Mouse (Mus musculus) brown adipose tissue, adult 24 weeks (tissue): ENCODE results near the gene Igf2r. TPM values are rescaled to one million over a fixed set of nuclear protein-coding genes. Genes with fewer than 3 reads are reported as not detected.

Source experiments
- H3K27ac ChIP-seq: fragments of 200-500 bp; replicated peaks from 2 replicates; pipeline ENCODE4 v1.5.1; 2012; ENCODE audit warnings: low read depth, mild to moderate bottlenecking, low read length
- H3K4me1 ChIP-seq: fragments of 200-500 bp; 2 replicates; pipeline ENCODE4 v1.6.1; 2012; ENCODE audit warnings: low read length, mixed read lengths; ENCODE audit not compliant: control insufficient read depth, insufficient read depth, insufficient read length
- H3K4me3 ChIP-seq: fragments of 200-500 bp; 2 replicates; pipeline ENCODE4 v1.5.1; 2012; ENCODE audit warnings: low read depth, mild to moderate bottlenecking, low read length, moderate library complexity; ENCODE audit not compliant: insufficient read depth
- polyA plus RNA-seq: library from polyadenylated mRNA; stranded (reverse); fragments of >200 nt; gene quantifications from 2 replicates; pipeline ENCODE4 v1.2.4, GENCODE M21; 2012; ENCODE audit not compliant: missing spikeins, insufficient read depth, insufficient read length

The Igf2r gene
- polyA plus RNA-seq, 1 experiment = 16.3 TPM

DNA sequence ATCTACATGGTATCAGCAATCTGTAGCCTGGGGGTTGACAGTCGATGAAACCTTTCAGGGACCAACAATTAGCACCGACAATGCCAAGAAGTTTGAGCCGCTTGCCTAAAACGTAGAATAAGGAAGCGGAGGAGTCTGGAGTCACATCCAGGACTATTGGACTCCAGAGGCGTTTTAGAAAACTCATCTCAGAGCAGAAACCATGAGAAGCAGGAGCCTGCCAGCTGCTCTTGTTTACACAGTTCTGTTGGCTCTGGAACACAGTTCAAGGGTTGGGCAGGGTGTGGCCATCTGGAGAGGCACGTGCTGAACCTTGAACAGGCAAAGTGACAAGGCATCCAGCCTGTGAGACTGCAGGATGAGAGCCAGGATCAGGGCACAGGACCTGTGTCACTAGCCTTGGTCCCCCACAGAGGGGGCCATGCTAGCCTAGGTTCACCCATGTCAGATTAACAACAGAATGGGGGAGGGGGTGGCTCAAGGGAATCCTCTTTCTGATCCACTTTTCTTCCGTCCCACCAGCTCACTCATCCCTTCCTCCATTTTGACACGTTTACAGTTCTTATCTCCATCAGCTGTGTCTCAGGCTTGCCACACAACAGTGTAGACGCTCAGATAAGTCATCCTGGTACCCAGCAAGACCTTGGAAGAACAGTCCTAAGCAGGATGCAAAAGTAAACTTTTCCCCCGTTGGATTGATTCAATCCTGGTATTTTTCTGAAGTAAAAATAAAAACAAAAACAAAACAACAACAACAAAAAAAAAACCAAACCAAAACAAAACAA is 23.1 kb upstream of the Igf2r start:
- Histone ChIP-seq H3K27ac (peak overlapping the region; percentile 88), H3K4me1 (peaks cover 35% of the 10 kb centered on the region)

DNA sequence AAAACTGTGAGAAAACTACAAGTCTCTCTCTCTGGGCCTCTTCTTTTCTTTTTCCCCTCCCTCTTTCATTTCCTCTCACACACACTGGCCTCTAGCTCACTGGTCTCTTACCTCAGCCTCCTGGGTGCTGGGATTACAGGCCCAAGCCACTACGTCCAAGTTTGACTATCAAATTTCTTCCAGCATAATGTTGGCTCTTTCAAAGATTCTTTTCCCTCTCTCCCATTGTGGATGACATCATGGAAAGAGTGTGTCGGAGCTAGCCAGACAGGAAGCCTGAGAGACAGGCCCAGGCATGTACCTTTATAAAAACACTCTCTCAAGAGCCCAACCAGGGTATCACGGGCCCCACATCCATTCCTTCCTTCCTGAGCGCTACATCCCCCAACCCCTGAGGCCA is 22.0 kb upstream of the Igf2r start:
- H3K4me1 ChIP-seq = peaks cover 35% of the 10 kb centered on the region
- H3K4me3 ChIP-seq = no peak overlapping the region
- peak overlapping the region; percentile 95 for H3K27ac ChIP-seq

More for the DNA sequence above, 23.1 kb upstream of the Igf2r start:
- no peak overlapping the region for H3K4me3 ChIP-seq

DNA sequence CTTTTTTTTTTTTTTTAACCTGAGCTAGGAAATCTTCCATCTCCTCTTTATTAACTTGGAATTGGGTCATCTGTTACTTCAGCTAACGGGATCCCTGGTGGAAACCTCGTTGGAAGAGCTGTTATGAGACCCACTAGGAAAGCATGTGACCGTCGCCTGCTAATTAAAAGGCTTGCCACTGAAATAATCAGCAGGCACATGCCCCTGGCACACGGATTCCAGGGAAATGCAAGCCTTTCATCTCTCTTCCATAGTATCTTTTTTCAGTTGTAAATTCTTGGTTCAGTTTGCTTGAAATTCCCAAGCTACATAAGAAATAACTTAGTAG is 21.6 kb upstream of the Igf2r start:
- Histone ChIP-seq H3K27ac (peak overlapping the region; percentile 95), H3K4me3 (no peak overlapping the region), H3K4me1 (peaks cover 35% of the 10 kb centered on the region)

DNA sequence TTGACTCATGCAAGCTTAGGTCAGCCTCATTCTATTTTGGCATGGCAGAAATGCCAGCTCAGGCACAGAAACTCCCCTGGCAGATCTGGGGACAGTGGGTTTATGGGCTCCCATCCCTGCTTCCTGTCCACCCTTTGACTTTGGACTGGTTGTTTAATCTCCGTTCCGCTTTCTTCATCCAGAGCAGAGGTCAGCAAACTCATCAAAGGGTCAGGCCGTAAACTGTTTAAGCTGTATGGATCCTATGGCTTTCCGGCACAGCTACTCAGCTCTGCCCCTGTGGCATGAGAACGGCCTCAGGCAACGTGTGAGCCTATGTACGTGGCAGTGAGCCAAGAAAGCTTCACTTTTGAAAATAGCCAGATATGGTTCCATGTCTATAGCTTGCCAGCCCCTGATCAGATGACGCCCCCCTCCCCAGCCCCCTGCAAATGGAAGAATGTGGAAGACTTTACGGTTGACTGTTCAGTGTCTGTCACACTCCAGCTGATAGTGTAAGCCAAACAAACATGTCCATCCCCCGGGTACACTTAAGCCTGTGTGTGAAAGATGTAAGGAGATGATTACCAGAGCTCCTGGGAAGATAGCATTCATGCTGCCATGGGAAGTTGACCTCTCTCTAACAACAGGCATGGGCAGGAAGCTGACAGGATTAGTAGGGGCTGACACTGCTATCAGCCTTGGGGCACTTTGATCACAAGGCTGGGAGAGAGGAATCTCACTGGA is 21.1 kb upstream of the Igf2r start:
- Histone ChIP-seq H3K4me3 (no peak overlapping the region), H3K27ac (peak overlapping the region; percentile 95), H3K4me1 (peaks cover 34% of the 10 kb centered on the region)

DNA sequence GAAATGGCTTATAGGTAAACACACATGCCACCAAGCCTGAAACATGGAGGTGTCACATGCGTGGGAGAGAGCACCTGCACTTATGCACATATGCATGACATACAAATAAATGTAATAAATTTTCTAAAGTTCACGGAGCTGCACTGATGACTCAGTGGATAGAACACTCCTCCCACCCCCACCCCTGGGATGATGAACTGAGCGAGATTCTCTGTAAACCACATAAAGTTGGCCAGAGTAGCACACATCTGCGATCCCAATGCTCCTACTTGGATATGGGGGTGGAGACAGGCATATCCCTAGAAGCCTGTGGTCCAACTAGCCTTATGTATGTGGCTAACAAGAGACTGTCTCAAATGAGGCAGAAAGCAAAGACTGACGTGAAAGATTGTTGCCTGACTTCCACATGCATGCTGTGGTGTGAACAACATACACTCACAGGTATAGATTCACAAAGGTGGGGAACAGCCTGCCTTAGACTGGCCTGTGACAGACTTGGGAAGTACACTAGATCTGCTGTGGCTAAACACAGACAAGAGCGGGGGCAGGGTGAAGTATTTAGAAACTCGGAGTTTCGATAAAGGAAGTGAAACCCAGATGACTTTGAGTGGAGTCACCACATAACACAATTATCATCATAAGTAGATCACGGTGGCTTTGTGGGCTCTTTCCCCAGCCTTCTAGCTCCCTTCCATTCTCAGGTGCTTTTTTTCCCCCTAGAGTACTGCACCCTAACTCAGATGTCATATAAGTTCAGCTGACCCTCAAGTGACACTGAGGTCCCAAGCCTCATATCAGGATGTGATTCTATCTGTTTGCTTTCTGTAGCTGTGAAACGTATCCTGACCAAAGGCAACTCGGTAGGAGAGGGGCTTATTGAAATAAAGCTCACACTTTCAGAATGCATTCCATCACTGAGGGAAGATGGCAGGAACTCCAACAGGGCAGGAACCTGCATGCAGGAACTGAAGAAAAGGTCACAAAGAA is 13.7 kb upstream of the Igf2r start:
- H3K4me1 ChIP-seq = peaks cover 26% of the 10 kb centered on the region; the same call in 1 of the 2 replicates
- H3K27ac ChIP-seq = peak overlapping the region; percentile 64
- H3K4me3 ChIP-seq = no peak overlapping the region

DNA sequence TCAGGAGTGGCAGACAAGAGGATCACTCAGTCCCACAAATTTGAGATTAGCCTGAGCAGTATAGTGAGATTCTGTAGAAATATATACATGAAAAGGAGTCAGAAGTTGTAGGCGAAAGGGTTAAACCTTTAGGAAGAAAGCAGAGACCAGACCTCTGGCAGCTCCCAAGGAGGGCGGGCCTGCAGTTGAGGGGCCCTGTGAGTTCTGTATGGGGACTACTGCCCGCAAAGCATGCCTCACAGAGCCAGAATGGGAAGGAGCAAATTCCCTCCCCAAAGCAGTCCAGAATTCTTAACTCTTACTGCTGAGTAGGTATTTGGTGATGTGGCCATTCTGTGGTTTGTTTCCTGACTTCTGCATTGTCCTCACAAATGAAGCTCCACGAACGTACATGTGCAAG is 11.6 kb upstream of the Igf2r start:
- H3K4me1 ChIP-seq = peaks cover 29% of the 10 kb centered on the region; the same call in 1 of the 2 replicates
- H3K4me3 ChIP-seq = no peak overlapping the region
- no peak overlapping the region for H3K27ac ChIP-seq

DNA sequence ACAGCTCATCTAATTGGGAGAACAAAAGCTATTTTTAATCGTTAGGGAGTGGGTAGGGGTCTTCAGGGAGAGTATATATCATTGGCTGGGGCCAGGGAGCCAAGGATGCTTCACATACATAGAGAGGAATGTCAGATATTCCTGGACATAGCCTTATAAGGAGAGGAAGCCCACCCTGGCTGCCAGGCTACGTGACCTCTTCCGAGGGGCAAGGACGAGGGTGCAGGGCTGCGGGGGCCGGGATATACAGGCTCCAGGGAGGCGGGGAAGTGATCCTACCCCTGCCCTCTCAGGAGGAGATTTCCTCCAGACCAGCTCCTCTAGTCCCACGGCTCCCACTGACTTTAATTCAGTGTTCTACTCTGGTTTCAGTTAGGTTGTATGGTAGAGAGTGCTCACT is 10.7 kb upstream of the Igf2r start:
- Histone ChIP-seq H3K27ac (peak overlapping the region; percentile 67), H3K4me1 (peaks cover 29% of the 10 kb centered on the region; the same call in 1 of the 2 replicates), H3K4me3 (no peak overlapping the region)

DNA sequence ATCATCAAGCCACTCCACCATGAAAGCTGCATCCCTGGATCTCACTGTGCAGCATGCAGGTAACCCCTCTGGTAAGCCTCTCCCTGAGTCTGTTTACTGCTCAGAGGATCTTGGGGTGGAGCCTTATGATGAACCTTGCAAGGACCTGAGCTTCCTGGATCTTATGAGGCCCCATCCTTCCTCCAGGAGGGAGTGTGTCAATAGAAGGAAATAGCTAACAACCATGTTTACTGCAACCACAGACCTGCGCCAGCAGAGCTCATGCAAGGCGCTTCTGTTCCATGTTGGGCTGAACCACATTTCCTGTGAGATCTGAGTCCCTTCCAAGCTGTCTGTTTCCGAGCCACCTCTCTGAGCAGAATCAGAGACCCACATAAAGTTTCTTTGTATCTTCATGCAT is 10.0 kb upstream of the Igf2r start:
- H3K4me1 ChIP-seq = peaks cover 29% of the 10 kb centered on the region; the same call in 1 of the 2 replicates
- peak overlapping the region; percentile 78 for H3K27ac ChIP-seq
- no peak overlapping the region for H3K4me3 ChIP-seq

DNA sequence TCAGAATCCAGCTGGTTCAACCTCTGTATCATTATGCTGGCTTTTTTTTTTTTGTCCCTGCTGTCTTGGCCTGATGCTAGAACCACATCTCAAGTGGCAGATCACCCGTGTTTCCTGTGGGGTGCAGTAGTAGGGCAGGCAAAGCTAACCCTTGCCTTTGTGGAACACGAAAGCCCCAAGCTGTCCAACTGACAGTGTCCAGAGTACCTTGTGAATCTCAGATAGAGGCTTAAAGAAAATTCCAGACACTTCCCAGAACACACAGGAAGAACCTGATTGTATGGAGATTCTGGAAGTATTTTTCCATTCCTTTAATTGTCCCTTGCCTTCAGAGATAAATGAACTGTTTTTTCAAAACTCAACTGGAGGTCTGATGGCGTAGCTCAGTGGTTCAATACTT is 4.5 kb upstream of the Igf2r start:
- no peak overlapping the region for H3K27ac ChIP-seq

DNA sequence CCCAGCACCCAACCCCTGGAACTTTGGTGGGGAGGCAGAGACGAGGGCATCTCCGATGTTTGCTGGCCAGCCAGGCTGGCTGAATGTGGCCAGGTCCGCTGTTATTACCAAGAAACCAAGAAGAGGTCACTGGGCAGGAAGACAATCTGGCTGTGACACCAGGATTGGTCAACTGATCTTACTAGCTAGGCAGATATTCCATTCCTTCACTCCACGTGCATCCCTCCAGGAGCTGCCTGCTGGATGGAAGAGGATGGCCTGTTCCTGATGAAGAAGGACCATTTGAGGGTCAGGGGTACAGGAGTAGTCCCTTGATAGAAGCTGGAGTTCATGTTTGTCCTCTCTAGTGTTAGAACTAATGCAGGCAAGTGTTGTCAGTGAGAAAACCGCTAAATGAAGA is 1.0 kb upstream of the Igf2r start:
- peaks cover 13% of the 10 kb centered on the region; the same call in 1 of the 2 replicates for H3K4me1 ChIP-seq
- no peak overlapping the region for H3K27ac ChIP-seq
- H3K4me3 ChIP-seq = no peak overlapping the region

More for the DNA sequence above, 4.5 kb upstream of the Igf2r start:
- Histone ChIP-seq H3K4me1 (peaks cover 12% of the 10 kb centered on the region; the same call in 1 of the 2 replicates), H3K4me3 (no peak overlapping the region)

DNA sequence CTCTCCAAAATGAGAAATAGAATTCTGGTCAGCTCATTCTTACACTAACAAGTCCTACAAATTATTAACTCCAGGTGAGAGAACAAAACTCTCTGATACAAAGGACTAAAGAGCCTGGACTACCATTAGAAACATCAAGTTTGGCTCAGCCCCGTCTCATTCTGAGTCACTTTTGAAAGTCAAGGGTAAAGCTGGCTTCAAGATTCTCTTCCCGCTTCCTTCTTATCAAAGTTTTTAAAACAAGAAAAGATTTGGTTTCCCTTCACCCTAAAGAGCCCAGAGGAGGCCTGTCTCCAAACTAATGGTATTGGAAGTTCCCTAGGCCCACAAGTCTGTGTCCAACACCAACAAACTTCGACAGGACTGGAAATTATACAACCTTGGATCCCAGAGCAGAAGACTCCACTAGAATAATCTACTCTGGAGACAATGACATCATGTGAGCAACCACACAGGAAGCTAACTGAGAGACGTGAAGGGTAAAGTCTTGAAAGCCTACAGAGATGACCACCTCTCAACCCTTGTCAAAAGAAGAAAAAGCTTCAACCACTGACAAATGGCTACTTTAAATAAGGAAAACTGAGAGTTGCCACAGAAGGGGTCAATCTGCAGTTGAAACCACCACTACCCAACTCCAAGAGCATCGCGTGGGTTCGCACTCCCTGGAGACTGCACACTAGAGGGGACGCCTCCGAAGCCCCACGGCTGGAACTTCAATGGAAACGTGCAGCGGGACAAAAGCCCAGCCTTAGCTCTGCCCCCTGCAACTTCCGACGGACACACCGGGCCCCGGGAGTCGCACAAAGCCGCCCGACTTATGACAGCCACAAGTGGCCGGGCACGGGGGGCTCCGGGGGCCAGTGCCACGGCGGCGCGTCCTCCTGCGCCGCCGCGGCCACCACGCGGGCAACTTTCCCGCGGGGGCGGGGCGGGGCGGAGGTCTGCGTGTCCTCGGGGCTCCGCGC is 767 bp downstream of the Igf2r start:
- H3K4me1 ChIP-seq = peaks cover 17% of the 10 kb centered on the region; the same call in 1 of the 2 replicates
- peak overlapping the region; percentile 52 for H3K27ac ChIP-seq

DNA sequence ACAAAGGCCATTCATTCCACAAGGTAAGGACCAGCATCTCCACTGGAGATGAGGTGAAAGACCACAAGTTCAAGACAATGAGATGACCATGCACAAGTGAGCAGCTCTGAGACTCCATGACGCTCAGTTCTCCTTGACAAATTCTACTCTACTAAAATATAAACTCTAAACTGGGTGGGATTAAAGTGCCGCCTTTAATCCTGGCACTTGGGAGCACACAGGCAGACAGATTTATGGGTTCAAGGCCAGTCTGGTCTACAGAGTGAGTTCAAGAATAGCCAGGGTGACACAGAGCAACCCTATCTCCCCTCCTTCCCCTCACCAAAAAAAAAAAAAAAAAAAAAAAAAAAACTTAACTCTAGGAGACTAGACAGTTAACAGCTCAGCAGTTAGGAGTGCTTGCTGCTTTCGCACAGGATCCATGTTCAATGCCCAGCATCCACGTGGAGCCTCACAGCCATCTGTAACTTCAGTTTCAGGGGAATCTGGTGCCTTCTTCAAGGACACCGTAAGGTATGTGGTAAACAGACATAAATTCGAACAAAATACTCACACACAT is 2.1 kb downstream of the Igf2r start:
- Histone ChIP-seq H3K27ac (no peak overlapping the region; the same call in 1 of the 2 replicates), H3K4me1 (peaks cover 20% of the 10 kb centered on the region; the same call in 1 of the 2 replicates), H3K4me3 (peak overlapping the region; percentile 15; the same call in 1 of the 2 replicates)

More for the DNA sequence above, 767 bp downstream of the Igf2r start:
- peak overlapping the region; percentile 72 for H3K4me3 ChIP-seq

DNA sequence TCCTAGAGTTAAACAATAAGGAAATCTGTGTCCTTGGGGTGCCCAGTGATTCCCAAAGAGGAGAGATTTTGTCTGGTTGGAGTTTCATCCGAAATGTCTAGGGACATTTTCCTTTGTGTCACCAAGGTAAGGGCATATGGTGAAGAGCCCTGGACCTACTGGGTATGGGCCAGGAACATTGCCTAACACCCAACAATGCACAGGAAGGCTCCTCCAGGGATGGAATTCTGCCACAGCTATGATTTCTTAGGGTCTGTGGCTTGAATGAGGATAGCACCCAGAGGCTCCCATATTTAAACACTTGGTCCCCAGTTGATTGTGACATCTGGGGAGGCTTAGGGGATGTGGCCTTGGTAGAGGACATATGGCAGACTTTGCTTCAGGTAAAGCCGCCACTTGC is 6.1 kb downstream of the Igf2r start:
- Histone ChIP-seq H3K4me1 (peaks cover 40% of the 10 kb centered on the region), H3K4me3 (no peak overlapping the region), H3K27ac (no peak overlapping the region)
